Mouse (Mus musculus): ENCODE data around the gene Fzd5. TPM values are rescaled to one million over a fixed set of nuclear protein-coding genes. Genes with fewer than 3 reads are reported as not detected.

Gene Fzd5
- polyA plus RNA-seq, 1 experiment from 2014 or later: 0.88 TPM

DNA sequence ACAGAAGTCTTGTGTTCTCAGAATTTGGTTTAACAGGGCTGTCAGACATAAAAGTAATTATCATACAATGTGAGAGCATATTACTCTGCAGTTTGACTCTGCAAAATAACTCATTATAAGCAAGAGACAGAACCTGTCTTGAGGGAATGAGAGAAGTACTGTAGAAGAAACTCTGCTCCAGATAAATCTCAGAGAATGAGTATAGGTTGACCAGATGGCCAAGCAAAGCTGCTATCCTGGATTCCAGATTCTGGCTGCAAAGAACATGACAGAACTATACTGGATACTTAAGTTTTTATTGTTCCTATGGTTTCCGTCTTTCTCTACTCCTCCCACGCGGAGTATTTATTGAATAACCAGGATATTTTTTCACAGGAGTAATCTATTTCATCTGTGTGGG lies 54.5 kb downstream of the Fzd5 start:
- no peak overlapping the region for H3K9ac ChIP-seq (replicated peaks)
- H3K27ac ChIP-seq: no peak overlapping the region
- 89% methylated on average over 3 of the region's 3 CpGs for WGBS
- no peaks in the 10 kb centered on the region for H3K36me3 ChIP-seq
- no peaks in the 10 kb centered on the region for H3K9me3 ChIP-seq
- no peaks in the 10 kb centered on the region for H3K27me3 ChIP-seq
- no peak overlapping the region for H3K4me2 ChIP-seq
- peaks cover 2% of the 10 kb centered on the region for H3K4me1 ChIP-seq (replicated peaks)
- no peak for ATAC-seq (ENCODE audit: insufficient number of reproducible peaks, insufficient read depth, low FRiP score, low TSS enrichment, low read depth)
- no peak overlapping the region for H3K4me3 ChIP-seq (replicated peaks)

DNA sequence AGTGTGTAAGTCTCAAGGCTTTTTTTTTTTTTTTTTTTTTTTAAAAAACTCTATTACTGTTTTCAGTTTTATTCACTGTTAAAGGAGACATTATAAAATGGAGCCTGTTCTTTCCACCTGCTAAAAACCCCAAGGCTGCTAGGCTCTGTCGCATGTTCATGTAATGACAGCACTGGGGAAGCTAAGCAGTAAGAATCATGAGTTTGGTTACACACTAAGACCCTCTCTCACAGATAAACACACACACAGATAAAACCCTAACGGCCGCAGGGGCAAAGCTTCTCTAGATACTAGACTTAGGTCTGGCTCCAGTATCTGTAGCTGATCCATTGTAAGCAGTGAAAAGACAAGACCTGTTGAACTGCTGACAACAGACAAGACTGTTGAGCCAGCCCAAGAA lies 56.1 kb downstream of the Fzd5 start:
- no peak for ATAC-seq (ENCODE audit: insufficient number of reproducible peaks, insufficient read depth, low FRiP score, low TSS enrichment, low read depth)
- WGBS: 88% methylated on average over 3 of the region's 3 CpGs
- Histone ChIP-seq H3K4me1 (replicated peaks) (peaks cover 14% of the 10 kb centered on the region), H3K27me3 (no peaks in the 10 kb centered on the region), H3K9ac (replicated peaks) (no peak overlapping the region), H3K4me2 (no peak overlapping the region), H3K4me3 (replicated peaks) (no peak overlapping the region), H3K36me3 (no peaks in the 10 kb centered on the region), H3K9me3 (no peaks in the 10 kb centered on the region), H3K27ac (no peak overlapping the region)

Other genes with a start within 250 kb of the Fzd5 start
- 49.4 and 51.6 TPM in 2 replicates for gene Creb1, start 205.1 kb downstream of the Fzd5 start, polyA plus RNA-seq (2016; fragmentation: Nextera tagmentation; extraction: Ambion mirVana)
- gene Mettl21a, start 120.5 kb downstream of the Fzd5 start, polyA plus RNA-seq (2016; fragmentation: Nextera tagmentation; extraction: Ambion mirVana): 20.5 and 22.5 TPM in 2 replicates
- gene Ccnyl1, start 47.3 kb downstream of the Fzd5 start, polyA plus RNA-seq (2016; fragmentation: Nextera tagmentation; extraction: Ambion mirVana): 7.4 and 7.8 TPM in 2 replicates
- 11.1 and 13.8 TPM in 2 replicates for gene Plekhm3, start 219.1 kb upstream of the Fzd5 start, polyA plus RNA-seq (2016; fragmentation: Nextera tagmentation; extraction: Ambion mirVana)